Mouse (Mus musculus) bone marrow, adult 2 months (tissue): ENCODE results near the gene Ctnnbl1.

Source experiments
- CTCF ChIP-seq: fragments of 200-500 bp; IDR thresholded peaks from 2 replicates; pipeline ENCODE4 v1.5.1; 2011; ENCODE audit warnings: low read length, control low read depth; ENCODE audit not compliant: control insufficient read depth, insufficient read depth
- POLR2A ChIP-seq: fragments of 200-500 bp; IDR thresholded peaks from 2 replicates; pipeline ENCODE4 v1.6.1; 2011; ENCODE audit warnings: low read depth, mild to moderate bottlenecking, control low read depth, low read length, borderline replicate concordance; ENCODE audit not compliant: control insufficient read depth

DNA sequence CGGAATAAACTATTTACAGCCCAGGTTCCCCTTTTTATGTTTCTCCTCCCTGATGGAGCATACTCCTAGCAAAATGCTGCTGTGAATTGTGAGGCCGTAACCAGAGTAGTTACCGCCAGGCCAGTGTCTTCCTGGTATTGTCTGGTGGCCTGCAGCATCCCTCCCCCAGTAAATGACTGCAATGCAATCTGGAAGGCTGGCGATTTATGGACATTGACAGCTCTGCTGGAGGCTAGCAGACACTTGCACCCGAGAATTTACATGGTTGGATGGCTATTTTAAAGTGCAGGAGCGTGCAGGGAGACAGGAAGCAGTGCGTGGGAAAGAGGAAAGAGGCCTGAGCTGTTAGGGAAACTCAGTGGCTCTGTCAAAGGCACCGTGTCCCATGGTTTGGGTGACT, 99.8 kb downstream of the Ctnnbl1 start:
- no peak for TF ChIP-seq CTCF
- no peak for TF ChIP-seq POLR2A
